Mouse (Mus musculus) cerebellum, adult 8-10 months (tissue): Measurements from ENCODE around the gene Nsun5.

Experiments
- DNase-seq: peaks from one replicate; pipeline ENCODE4 v3.0.0; 2022

Nsun5 gene

GRCm38 (mm10) chr5:135375167-135375566 lies 5.4 kb downstream of the Nsun5 start:
- DNase-seq: no peak

GRCm38 (mm10) chr5:135376341-135376740 lies 6.6 kb downstream of the Nsun5 start:
- no peak for DNase-seq

GRCm38 (mm10) chr5:135380681-135381080 lies 10.9 kb downstream of the Nsun5 start:
- no peak for DNase-seq

- DNase-seq: no peak
Observed at GRCm38 (mm10) chr5:135381356-135381925, 11.7 kb downstream of the Nsun5 start.

- no peak for DNase-seq
Observed at GRCm38 (mm10) chr5:135382746-135383145, 13.0 kb downstream of the Nsun5 start.

- DNase-seq: no peak
Observed at GRCm38 (mm10) chr5:135383771-135384170, 14.0 kb downstream of the Nsun5 start.

GRCm38 (mm10) chr5:135394004-135394823 lies 24.5 kb downstream of the Nsun5 start, which contains the start of gene Pom121:
TSS of gene Pom121 (minus strand) at chr5:135394546.
- DNase-seq: peak; percentile 74

GRCm38 (mm10) chr5:135395826-135396225 lies 26.1 kb downstream of the Nsun5 start:
- no peak for DNase-seq

GRCm38 (mm10) chr5:135399382-135399781 lies 29.6 kb downstream of the Nsun5 start:
- DNase-seq: no peak

GRCm38 (mm10) chr5:135400244-135400643 lies 30.5 kb downstream of the Nsun5 start:
- peak; percentile 65 for DNase-seq

- DNase-seq: no peak
Observed at GRCm38 (mm10) chr5:135404623-135405022, 34.9 kb downstream of the Nsun5 start.

- no peak for DNase-seq
Observed at GRCm38 (mm10) chr5:135405437-135405836, 35.7 kb downstream of the Nsun5 start.

- DNase-seq: no peak
Observed at GRCm38 (mm10) chr5:135408114-135408513, 38.4 kb downstream of the Nsun5 start.

GRCm38 (mm10) chr5:135410266-135410665 lies 40.5 kb downstream of the Nsun5 start:
- DNase-seq: no peak
